In genomic region chrX:86808218-86808617, GRCm38 (mm10) we compare ENCODE assay signal across 31 mouse cellular contexts.
"Had no signal": no experiment of that assay in that cellular context is flagged by ENCODE, and none has a peak within 500 bp of the region (broad histone marks: within the 10 kb centered on the region; RNA-seq: fewer than 3 reads in every experiment).

No protein-coding gene starts in this region.

- H3K4me2 ChIP-seq: heart, embryonic 11.5 days; heart, embryonic 12.5 days; heart, embryonic 13.5 days; heart, embryonic 15.5 days; hindbrain, embryonic 12.5 days; hindbrain, embryonic 13.5 days; hindbrain, embryonic 14.5 days; hindbrain, embryonic 15.5 days; intestine, embryonic 15.5 days; kidney, embryonic 15.5 days had no signal

- H3K27ac ChIP-seq: heart, embryonic 10.5 days; heart, embryonic 13.5 days; heart, embryonic 15.5 days; hindbrain, embryonic 10.5 days; hindbrain, embryonic 12.5 days; hindbrain, embryonic 13.5 days; hindbrain, embryonic 14.5 days; hindbrain, embryonic 15.5 days; hindbrain, postnatal 0 days; intestine, embryonic 15.5 days; kidney, embryonic 15.5 days; kidney, postnatal 0 days; layer of hippocampus, adult 2 months; left cerebral cortex, adult 2 months had no signal

- H3K9ac ChIP-seq: heart, embryonic 12.5 days; heart, embryonic 13.5 days; heart, embryonic 15.5 days; hindbrain, embryonic 12.5 days; hindbrain, embryonic 13.5 days; hindbrain, embryonic 14.5 days; hindbrain, embryonic 15.5 days; intestine, embryonic 15.5 days; kidney, embryonic 15.5 days had no signal

- H3K4me1 ChIP-seq: heart, embryonic 10.5 days; heart, embryonic 12.5 days; heart, embryonic 13.5 days; heart, embryonic 15.5 days; hindbrain, embryonic 10.5 days; hindbrain, embryonic 12.5 days; hindbrain, embryonic 13.5 days; hindbrain, embryonic 15.5 days; intestine, embryonic 15.5 days; kidney, embryonic 15.5 days had no signal

- H3K27me3 ChIP-seq: heart, embryonic 12.5 days; heart, embryonic 13.5 days; heart, embryonic 15.5 days; hindbrain, embryonic 12.5 days; hindbrain, embryonic 13.5 days; hindbrain, embryonic 15.5 days; intestine, embryonic 15.5 days; kidney, embryonic 15.5 days had no signal

- DNase-seq: heart, postnatal 14 days; heart, postnatal 36 days; heart, postnatal 4 days; kidney, adult 11 months; kidney, adult 18-20 months; kidney, adult 2 months; kidney, adult 8-10 months; kidney, adult 9 months; kidney, postnatal 10 days; kidney, postnatal 14 days; kidney, postnatal 25 days; kidney, postnatal 36 days; kidney, postnatal 4 days; layer of hippocampus, adult 9-11 months; layer of hippocampus, postnatal 36 days had no signal

- H3K9me3 ChIP-seq: heart, embryonic 10.5 days; heart, embryonic 12.5 days; heart, embryonic 13.5 days; heart, embryonic 15.5 days; hindbrain, embryonic 10.5 days; hindbrain, embryonic 12.5 days; hindbrain, embryonic 13.5 days; hindbrain, embryonic 15.5 days; intestine, embryonic 15.5 days; kidney, embryonic 15.5 days had no signal

- H3K36me3 ChIP-seq: heart, embryonic 10.5 days; heart, embryonic 12.5 days; heart, embryonic 13.5 days; heart, embryonic 15.5 days; hindbrain, embryonic 10.5 days; hindbrain, embryonic 12.5 days; hindbrain, embryonic 13.5 days; hindbrain, embryonic 15.5 days; intestine, embryonic 15.5 days; kidney, embryonic 15.5 days had no signal

- H3K4me3 ChIP-seq: heart, embryonic 10.5 days; heart, embryonic 12.5 days; heart, embryonic 13.5 days; heart, embryonic 15.5 days; hindbrain, embryonic 10.5 days; hindbrain, embryonic 12.5 days; hindbrain, embryonic 13.5 days; hindbrain, embryonic 15.5 days; intestine, embryonic 15.5 days; kidney, embryonic 15.5 days; layer of hippocampus, adult 2 months; left cerebral cortex, adult 2 months had no signal
